Mouse (Mus musculus) embryonic stem cell, embryonic (primary cell): Measurements from ENCODE around the gene Tbxas1.

ENCODE experiments used
- CTCF ChIA-PET, 4 experiments: fragments of 300-600 bp in 2 of 4; fragments of 350-600 bp in 2 of 4; sonication (Branson Sonifier 250); formaldehyde crosslinking; loops; one replicate each; lab custom pipeline; 2022; ENCODE audit warnings: inconsistent platforms in 2 of 4; lab: Charles Lee
- POLR2A ChIA-PET, 4 experiments: fragments of 300-600 bp in 2 of 4; fragments of 350-600 bp in 2 of 4; sonication (Branson Sonifier 250); formaldehyde crosslinking; loops; one replicate each; lab custom pipeline; 2022; ENCODE audit warnings: antibody characterized with exemption in 4 of 4, inconsistent platforms in 1 of 4; lab: Charles Lee

The Tbxas1 gene

DNA sequence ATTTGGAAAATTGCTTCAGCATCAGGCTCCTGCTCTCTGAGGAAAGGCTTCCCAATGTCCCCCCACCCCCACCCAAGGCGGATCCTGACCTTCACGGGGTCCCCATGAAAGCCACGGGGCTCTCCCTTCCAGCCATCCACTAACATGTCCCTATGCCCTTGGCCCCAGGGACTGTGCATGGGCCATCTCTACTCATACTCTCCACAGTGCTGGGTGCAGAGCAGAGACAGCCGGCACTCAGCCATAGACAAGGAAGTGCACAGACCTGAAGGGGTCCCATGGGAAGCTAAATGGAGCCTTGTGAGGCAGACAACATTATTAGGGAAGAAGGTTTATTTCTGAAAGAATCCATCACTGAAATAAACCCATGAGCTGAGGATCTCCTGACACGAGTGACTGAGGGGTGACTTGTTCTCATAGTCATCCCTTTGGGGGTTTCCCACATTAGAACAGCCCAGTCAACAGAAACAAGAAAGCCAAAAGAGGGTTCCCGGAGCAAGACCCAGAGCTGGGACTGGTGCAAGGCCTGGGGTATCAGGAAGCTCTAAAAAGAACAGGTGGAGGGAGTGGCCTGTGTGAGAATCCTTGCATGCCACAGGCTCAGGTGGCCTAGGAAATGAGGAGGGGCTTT is 179.8 kb downstream of the Tbxas1 start:
- ChIA-PET CTCF (interaction anchor here in 1 of 4 experiments (0.6 kb wide), 2 partner anchors 128 to 504 kb away, joined by 3 to 4 read pairs; partner anchors contain the start of gene Luc7l2), POLR2A (interaction anchor here in 3 of 4 experiments (0.6 to 0.7 kb wide), 3 partner anchors 15 to 599 kb away, joined by 3 to 4 read pairs (median 3); partner anchors contain the start of gene Hipk2 (in 1 of the 3))

DNA sequence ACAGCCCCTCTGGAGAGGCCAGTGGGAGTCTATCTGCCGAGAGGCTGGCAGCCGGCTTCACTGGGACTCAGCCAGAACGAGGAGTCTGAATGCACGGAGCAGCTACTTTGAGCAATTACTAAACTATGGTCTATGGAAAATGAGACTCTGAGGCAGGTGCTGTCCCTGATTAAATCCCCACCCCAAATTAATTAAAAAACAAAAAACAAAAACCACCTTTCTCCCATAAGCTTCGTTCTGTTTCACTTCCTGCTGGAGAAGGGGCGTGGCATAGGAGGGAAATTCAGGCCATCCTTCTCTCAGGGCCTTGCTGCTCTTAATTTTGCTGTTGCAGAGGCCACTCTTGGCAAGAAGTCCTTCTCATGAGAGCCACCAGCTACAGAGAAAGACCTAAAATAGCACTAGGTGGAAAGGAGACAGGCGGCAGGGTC is 180.6 kb downstream of the Tbxas1 start:
- ChIA-PET CTCF (no interaction called here), POLR2A (no interaction called here)

DNA sequence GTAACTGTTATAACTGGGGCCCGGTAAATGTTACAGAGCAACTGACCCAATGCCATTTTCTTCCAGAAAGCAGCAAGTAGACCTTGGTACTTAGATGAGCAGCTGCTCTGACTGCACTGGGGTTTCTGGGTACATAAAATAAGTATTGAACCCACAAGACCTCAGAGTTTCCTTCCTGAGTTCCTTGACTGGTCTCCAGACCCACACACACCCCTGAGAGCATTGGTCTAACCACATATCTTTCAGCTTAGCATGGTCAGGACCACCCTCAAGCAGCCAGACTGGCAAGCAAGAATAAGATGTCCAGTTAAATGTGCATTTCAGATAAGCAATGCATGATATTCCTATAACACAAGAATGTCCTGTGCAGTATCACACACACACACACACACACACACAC is 182.0 kb downstream of the Tbxas1 start:
- POLR2A ChIA-PET = interaction anchor here in 1 of 4 experiments (1.2 to 1.3 kb wide), 2 partner anchors 12 to 131 kb away, joined by 3 read pairs; no protein-coding TSS in a partner anchor
- CTCF ChIA-PET = interaction anchor here in 2 of 4 experiments (0.6 to 1.4 kb wide), 4 partner anchors 10 to 635 kb away, joined by 3 to 6 read pairs (median 5); no protein-coding TSS in a partner anchor

DNA sequence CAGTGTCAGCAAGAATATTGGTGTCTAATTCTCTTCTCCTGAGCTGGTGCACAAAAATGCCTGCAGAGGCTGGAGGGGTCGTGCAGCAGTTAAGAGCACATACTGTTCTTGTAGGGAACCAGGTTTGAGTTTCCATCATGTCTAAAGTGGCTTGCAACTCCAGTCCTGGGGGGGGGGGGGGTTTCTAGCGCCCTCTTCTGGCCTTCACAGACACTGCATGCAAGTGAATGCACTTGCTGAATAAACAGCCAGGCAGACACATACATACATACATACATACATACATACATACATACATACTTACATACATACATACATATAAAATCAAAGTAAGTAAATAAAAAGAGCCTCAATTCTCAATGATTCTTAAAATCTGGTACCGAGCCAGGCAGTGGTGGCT is 183.2 kb downstream of the Tbxas1 start:
- ChIA-PET POLR2A (no interaction called here), CTCF (interaction anchor here in 3 of 4 experiments (0.6 to 1.4 kb wide), 7 partner anchors 9 to 241 kb away, joined by 3 to 6 read pairs (median 3); no protein-coding TSS in a partner anchor)

DNA sequence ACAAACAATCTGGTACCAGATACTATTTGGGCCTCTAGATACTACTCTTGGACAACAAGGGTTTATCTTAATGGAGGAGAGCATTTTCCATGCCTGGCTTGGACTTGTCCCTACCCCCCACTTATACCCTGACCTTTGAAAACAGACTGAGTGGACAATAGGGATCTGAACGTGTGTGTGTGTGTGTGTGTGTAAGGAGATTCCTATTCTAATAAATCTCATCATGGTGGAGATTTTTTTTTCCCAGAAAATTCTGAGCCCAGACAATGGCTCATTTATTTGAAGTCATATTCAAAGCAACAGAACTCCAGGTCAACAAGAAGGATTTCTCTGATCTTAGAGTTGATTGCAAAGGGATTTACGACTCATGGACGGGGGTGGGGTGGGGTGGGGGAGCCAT is 183.7 kb downstream of the Tbxas1 start:
- CTCF ChIA-PET = interaction anchor here in 2 of 4 experiments (0.6 to 0.9 kb wide), 2 partner anchors 169 to 404 kb away, joined by 3 to 5 read pairs; no protein-coding TSS in a partner anchor
- POLR2A ChIA-PET = no interaction called here

DNA sequence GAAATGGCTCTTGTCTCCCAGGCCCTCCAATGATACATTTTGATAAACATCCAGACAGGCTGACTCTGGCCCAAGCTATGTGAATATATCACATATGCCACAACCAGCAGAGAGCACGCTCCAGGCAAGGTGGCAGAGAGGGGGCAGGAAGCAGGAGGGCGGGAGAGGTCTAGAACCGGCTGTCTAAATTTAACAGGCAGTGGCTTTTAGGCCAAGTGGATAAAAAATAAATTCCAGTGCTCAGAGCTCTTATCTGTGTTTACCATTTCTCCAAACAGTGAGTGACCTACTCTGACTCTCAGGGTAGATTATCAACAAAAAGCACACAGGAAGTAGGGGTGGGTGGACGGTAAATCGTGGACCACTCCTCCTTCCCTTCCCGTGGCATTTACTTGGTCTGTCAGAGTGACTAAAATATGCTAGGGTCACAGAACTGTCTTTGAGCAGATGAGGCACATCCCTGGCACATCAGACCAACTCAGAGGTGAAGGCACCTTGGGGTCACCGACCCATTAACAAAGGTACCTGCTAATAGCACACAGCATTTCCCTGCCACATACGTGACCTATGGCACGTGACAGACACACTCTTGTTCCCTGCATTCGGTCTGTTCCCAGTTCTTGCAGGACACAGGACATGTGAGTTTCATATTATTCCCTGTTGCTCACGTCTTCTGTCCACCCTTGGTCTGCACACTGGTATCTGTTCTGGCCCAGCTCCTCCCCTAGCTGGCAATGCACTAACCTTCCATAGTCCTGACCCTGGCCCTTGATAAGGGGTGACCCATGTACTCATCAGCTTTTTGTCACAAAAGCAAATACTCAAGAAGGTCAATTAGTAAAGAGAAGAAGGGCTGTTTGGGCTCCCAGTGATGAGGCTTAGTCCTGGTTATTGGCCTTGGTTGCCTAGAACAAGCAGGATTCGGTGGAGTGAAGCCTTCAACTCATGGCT is 184.6 kb downstream of the Tbxas1 start:
- CTCF ChIA-PET = interaction anchor here in 3 of 4 experiments (0.5 to 1.0 kb wide), 4 partner anchors 134 to 405 kb away, joined by 3 to 6 read pairs (median 4); no protein-coding TSS in a partner anchor
- POLR2A ChIA-PET = interaction anchor here in 1 of 4 experiments (0.8 kb wide), 1 partner anchor 13 kb away, joined by 3 read pairs; no protein-coding TSS in a partner anchor

DNA sequence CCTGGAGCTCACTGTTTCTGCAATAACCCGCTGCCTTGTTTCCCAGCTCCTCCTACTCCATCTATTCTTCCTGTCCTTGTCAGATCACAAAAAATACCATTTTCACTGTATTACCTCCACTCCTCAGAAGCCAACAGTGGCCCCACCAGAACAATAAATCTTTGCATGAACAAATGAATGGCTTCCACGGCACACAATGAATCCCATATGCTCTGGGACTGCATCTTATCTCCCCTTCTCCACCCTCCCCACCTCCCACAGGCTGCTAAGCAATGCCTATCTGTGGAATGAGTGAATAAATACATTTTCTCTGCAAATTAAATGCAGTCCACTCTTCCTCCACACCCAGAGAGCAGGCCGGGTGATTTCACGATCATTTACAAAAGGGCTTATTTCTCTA is 186.0 kb downstream of the Tbxas1 start:
- CTCF ChIA-PET = interaction anchor here in 1 of 4 experiments (0.7 kb wide), 1 partner anchor 1425 kb away, joined by 5 read pairs; no protein-coding TSS in a partner anchor

DNA sequence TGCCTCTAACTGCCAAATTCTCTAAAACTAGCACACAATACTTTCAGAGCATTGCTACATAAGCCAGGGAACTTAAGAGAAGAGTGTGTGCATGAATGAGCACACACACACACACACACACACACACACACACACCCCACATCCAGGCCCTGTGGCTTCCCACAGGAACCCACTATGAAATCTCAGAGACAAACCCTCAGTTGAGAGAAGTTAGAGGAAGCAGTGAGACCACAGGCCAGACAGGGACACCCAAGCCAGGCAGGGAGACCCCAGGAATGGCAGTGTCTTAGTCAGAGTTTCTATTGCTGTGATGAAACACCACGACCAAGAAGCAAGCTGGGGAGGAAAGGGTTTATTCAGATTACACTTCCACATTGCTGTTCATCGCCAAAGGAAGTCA is 188.3 kb downstream of the Tbxas1 start:
- ChIA-PET CTCF (interaction anchor here in 1 of 4 experiments (0.7 kb wide), 1 partner anchor 136 kb away, joined by 3 read pairs; no protein-coding TSS in a partner anchor), POLR2A (no interaction called here)

More for the DNA sequence above, 186.0 kb downstream of the Tbxas1 start:
- POLR2A ChIA-PET = interaction anchor here in 2 of 4 experiments (0.6 to 0.8 kb wide), 2 partner anchors 11 to 348 kb away, joined by 3 read pairs; no protein-coding TSS in a partner anchor

DNA sequence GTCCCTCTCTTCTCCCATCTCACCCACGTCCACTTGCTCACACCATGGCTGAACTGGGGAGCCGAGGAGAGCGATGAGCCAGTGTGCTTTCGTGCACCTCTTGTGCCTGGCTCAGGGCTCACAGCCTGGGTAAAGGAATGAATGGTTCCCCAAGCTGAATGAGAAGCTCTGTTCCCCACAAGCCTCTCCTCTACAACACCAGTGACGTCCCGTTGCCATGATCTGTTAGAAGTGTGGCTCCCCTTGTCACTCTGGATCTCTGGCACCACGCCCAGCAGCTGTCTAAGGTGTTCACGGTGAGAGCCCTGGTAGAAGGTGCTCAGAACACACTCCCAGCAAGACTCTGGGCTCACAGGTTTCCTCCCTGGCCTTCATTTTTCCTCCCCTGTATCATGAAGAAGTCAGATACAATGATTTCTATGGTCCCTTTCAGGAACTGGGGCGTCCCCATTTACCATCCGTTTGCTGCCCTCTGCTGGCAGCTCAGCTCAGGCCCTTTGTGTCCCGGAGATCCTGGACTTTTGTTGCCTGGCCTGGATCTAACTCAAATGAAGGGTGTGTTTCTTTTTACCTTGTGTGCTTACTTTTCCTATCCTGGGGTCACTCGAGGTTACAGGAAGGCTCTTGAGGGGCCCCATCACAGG is 191.9 kb downstream of the Tbxas1 start:
- POLR2A ChIA-PET = interaction anchor here in 2 of 4 experiments (0.7 kb wide), 2 partner anchors 698 to 1413 kb away, joined by 3 read pairs; no protein-coding TSS in a partner anchor
- CTCF ChIA-PET = interaction anchor here (0.6 to 1.8 kb wide), 14 partner anchors 9 to 417 kb away, joined by 3 to 9 read pairs (median 4); no protein-coding TSS in a partner anchor

DNA sequence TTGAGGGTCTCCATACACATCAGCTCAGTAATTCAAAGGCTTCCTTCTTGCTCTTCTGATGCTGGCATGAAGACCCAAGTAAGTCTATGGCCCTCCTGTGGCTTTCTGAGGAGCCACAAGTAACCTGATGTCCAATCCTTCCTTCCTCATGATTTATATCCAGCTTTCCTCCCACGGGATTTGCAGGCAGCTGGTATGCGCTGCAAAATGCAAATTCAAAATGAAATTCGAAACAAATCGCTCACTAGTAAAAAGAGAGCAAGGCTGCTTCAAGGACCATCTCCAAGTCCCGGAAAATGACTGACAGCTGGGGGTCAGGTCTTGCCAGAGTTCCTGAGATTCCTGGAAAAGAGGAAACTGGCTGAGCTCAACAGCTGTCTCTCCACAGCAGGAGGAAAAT is 197.5 kb downstream of the Tbxas1 start:
- CTCF ChIA-PET = no interaction called here
- POLR2A ChIA-PET = interaction anchor here in 1 of 4 experiments (0.9 kb wide), 1 partner anchor 12 kb away, joined by 3 read pairs; no protein-coding TSS in a partner anchor

DNA sequence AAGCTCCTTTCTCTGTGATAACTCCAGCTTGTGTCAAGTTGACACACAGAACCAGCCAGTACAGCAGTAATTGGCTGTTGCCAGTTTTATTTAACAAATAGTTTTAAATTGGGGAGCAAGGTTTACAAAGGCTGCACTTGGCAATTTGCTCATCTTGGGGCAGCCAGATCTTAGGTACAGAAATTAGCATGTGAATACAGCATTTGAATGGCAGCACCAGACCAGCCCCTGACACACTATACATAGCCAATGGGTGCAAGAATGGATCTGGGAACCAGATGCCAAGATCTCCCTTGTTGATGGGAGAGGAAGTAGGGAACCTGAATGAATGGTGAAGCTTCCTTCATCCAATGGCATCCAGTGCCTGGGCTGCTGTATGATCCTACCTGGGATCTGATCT is 199.0 kb downstream of the Tbxas1 start:
- POLR2A ChIA-PET = interaction anchor here in 2 of 4 experiments (0.6 to 0.9 kb wide), 5 partner anchors 58 to 523 kb away, joined by 3 to 4 read pairs (median 4); partner anchors contain the start of gene Luc7l2 (in 1 of the 2)
- CTCF ChIA-PET = interaction anchor here in 2 of 4 experiments (0.6 to 0.8 kb wide), 3 partner anchors 149 to 780 kb away, joined by 3 read pairs; no protein-coding TSS in a partner anchor

DNA sequence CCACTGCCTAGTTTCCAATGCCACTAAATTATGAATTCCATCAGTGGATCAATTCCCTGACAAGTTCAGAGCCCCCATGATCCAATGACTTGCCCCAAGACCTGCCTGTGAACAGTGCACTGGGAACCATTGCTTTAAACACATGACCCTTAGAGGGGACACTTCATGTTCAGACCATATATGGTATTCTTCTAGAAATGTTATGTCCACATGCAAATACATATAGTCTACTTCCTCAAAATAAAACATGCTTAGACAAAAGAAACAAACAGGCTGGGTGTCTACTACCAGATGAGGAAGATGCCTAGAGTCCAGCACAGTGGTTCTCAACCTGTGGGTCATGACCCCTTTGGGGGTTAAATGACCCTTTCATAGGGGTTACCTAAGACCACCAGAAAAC is 201.3 kb downstream of the Tbxas1 start:
- CTCF ChIA-PET = no interaction called here
- POLR2A ChIA-PET = no interaction called here

DNA sequence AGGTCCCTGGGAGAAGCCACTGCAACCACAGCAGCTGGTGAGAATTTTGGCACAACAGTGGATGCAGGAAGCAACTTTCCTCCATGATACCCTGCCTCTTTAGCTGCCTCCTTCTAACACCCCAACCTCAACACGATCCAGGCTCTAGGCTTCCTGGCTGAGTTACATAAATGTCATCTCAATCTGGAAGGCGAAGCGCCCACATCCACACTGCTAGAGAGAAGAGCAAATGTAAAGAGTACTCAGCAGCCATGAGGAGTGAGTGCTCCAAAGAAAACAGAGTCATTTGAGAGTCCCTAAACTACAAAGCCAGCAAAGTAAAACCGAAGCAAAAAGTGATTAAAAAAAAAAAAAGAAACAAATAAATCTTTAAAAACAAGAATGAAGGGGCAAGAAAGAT is 229.4 kb downstream of the Tbxas1 start:
- ChIA-PET POLR2A (no interaction called here), CTCF (no interaction called here)

DNA sequence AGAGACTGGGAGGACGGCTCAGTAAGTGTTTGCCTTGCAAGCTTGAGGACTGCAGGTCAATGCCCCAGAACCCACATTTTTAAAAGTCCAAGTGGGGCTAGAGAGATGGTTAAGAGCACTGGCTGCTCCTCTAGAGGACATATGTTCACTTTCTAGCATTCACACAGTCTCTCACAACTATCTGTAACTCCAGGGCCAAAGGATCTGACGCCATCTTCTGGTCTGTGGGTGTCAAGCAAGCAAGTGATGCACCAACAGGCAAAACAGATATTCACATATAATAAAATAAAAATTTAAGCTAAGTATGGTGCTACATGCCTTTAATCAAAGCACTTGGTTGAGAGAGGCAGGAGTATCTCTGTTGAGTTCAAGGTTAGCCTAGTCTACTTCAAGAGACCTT is 231.6 kb downstream of the Tbxas1 start:
- CTCF ChIA-PET = interaction anchor here in 2 of 4 experiments (0.7 to 1.1 kb wide), 2 partner anchors 11 to 180 kb away, joined by 3 read pairs; partner anchors contain the start of gene Parp12 (in 1 of the 2)
- POLR2A ChIA-PET = no interaction called here

DNA sequence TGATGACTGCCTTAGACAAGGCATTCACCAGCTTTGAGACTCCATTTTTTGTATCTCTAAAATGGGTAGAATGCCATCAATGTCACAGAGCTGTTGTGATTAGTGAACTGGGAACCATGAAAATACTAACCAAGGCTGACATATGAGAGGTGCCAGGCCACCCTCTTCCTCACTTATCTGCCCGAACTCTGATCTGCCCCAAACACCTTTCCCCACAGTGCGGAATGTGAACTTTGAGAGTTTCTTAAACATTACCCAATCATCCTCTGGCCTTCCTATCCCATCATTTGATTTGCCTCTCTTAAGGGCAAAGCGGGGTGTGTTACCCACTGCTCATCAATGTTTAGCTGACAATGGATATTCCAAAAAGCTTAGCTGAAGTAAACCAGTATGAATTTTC is 237.5 kb downstream of the Tbxas1 start:
- CTCF ChIA-PET = no interaction called here
- POLR2A ChIA-PET = interaction anchor here in 3 of 4 experiments (0.9 to 1.2 kb wide), 3 partner anchors 9 to 632 kb away, joined by 3 to 6 read pairs (median 3); no protein-coding TSS in a partner anchor

DNA sequence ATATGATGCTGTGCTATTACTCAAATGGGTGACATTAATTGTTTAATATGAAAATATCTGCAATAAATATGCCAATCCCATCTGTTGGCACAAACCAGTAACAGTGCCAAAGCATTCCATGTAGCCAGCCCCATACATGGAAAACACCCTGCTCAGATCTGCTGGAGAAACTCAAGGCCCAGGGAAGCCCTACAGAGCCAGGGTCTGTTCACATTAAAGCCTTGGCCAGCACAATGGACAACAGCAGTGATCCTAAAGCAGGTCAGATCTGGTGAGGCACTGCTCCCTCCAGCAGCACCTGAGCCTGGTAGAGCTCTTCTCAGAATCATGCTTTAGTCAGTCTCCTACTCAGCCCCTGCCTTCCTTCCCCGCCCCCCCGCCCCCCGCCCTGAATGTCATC is 237.9 kb downstream of the Tbxas1 start:
- ChIA-PET CTCF (no interaction called here), POLR2A (interaction anchor here in 3 of 4 experiments (0.9 to 1.2 kb wide), 4 partner anchors 9 to 632 kb away, joined by 3 to 6 read pairs (median 3); no protein-coding TSS in a partner anchor)

DNA sequence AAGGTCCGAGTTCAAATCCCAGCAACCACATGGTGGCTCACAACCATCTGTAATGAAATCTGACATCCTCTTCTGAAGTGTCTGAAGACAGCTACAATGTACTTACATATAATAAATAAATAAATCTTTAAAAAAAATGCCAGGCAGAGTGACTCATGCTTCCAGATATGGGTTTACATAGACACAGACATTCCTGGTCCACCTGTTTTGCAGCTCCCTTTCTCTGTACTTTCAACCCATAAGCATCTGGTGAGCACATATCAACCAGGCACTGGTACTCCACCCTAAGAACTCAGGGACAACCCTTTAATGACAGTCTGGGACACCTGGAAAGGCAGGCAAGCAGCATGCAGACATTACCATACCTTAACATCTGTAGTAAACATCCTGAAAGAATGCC is 240.2 kb downstream of the Tbxas1 start:
- CTCF ChIA-PET = no interaction called here

More for the DNA sequence above, 240.2 kb downstream of the Tbxas1 start:
- POLR2A ChIA-PET = no interaction called here
